Mouse (Mus musculus) adrenal gland, postnatal 14 days (tissue): ENCODE measurements around the gene Cul7. TPM values are rescaled to one million over a fixed set of nuclear protein-coding genes. Genes with fewer than 3 reads are reported as not detected.

ENCODE experiments used
- DNase-seq: peaks from one replicate; pipeline ENCODE4 v3.0.0; 2021; ENCODE audit warnings: mixed read lengths
- long read RNA-seq, 2 experiments: library from polyadenylated mRNA; stranded (forward); transcript quantifications; one replicate each; pipeline ENCODE4 v2.0.0; 2021
- total RNA-seq: library from RNA; stranded (reverse); gene quantifications from 2 replicates; pipeline ENCODE4 v1.2.3, GENCODE M21; 2021

Cul7 gene
- total RNA-seq, result 45.5 and 52.3 TPM in 2 replicates
- long read RNA-seq, experiment 1, full-length matches to known transcripts, result 3 of 4 reads
- long read RNA-seq, experiment 1, partial matches to known transcripts, result 1 of 4 reads
- long read RNA-seq, experiment 1, other reads (novel, unspliced or antisense), result 0 of 4 reads
- long read RNA-seq, experiment 2, full-length matches to known transcripts, result 3 of 11 reads
- long read RNA-seq, experiment 2, partial matches to known transcripts, result 6 of 11 reads
- long read RNA-seq, experiment 2, other reads (novel, unspliced or antisense), result 2 of 11 reads

- DNase-seq, result peak; percentile 96
These were observed at the start of gene Cul7 for GRCm38 (mm10) chr17:46650232-46651031. Gene Cul7, plus strand, starts transcription at chr17:46650337.

GRCm38 (mm10) chr17:46600569-46600968, 49.6 kb upstream of the Cul7 start:
- DNase-seq, result no peak

DNA sequence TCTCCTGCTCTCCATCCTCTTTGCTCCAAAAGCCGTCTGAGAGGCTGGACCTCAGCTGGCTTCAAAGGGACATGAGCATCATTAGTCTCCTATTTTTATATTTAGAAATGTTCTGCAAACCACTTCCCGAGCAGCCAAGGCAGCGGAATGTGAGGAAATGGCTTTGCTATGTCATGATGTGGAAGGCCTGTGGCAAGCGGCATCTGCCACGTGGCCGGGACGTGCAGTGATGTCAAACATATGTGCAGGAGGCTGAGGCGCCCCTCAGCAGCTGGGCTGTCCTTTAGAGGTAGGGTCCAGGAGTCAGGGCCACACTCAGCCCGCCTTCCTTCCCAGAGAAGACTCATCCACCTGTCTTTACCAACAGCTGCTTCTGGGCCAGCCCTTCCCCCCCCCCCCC, 47.9 kb upstream of the Cul7 start:
- no peak for DNase-seq

- no peak for DNase-seq
These were observed 46.9 kb upstream of the Cul7 start for GRCm38 (mm10) chr17:46603229-46603628.

DNA sequence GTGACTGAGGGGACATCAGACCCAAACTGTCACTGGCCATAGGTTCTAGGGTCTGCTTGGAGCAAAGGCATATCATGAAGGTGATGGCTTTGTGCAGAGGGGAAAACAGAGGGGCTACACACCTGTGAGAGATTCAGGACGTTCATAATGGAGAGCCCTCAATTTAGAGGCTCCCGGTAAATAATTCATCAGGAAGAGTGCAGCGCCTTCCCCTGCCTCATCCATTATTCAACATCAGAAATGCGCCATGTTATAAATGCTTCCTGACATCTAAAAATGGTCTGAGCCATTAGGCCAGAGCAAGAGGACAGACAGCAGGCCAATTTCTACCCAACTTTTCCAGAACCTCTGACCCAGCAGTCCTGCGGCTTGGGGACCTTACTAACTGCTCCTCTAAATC, 45.0 kb upstream of the Cul7 start:
- no peak for DNase-seq

DNA sequence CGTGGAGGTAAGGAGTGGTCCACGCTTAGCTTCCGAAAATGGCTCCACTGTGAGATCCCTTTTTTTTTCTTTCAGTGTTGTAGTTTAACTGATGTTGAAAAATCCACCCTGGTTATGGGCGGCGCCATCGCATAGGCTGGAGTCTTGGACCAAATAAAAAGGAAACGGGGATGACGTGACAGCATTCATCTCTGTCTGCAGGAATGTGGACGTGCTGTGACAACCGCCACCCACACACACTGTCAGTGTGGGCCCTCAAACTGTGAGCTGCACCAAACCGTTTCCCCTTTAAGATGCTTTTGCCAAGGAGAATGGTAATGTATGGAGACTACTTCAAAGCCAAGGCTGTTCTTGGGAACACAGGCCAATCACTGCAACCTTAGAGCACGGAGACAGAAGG, 44.1 kb upstream of the Cul7 start:
- DNase-seq, result no peak

DNA sequence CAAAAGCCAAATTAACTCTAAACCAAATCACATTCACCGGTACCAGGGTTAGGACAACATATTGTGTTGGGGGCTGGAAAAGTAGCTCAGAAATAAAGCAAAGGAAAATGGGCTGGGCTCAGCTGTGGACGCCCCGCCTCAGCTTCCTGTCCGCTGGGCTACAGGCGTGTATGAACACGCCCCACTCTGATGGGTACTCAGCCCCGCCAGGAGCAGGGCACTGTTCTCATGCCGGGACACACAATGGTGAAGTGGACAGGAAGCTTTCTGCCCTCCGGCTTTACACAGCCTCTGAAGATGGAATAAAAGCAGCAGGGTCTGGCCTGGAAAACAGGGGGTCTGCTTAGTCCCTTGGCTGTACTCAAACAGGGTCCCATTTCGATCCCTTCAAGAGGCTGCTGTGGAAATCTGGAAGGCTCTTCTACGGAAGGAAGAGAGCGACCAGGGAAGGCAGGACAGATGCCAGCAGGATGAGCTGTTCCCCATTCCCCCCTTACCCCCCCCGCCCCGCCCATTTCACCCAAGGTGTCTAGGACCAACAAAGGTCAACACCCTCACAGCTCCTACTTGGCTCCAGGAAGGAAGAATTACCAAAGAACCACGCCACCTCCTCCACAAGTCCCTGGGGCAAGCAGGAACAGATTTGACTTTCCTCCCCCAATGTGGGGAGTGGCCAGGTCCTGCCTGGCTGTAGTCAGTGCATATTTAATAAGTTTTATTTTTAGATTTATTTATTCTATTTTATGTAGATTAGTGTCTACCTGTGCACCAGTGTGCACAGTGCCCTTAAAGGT, 40.2 kb upstream of the Cul7 start:
- DNase-seq, result peak; percentile 50

DNA sequence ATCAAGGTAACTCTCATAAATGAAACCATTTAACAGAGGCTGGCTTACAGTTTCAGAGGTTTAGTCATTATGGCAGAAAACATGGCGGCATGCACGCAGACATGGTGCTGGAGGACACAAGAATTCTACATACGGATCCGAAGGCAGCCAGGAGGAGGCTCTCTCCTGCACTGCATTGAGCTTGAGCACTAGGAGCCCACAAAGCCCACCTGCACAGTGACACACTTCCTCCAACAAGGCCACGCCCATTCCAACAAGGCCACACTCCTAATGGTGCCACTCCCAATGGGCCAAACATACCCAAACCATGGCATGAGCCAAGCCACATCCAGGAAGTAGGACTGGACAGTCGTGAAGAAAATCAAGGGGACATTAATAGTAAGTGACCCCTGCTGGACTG, 38.8 kb upstream of the Cul7 start:
- DNase-seq, result no peak

- DNase-seq, result no peak
These were observed 37.9 kb upstream of the Cul7 start for GRCm38 (mm10) chr17:46612189-46612588.

DNA sequence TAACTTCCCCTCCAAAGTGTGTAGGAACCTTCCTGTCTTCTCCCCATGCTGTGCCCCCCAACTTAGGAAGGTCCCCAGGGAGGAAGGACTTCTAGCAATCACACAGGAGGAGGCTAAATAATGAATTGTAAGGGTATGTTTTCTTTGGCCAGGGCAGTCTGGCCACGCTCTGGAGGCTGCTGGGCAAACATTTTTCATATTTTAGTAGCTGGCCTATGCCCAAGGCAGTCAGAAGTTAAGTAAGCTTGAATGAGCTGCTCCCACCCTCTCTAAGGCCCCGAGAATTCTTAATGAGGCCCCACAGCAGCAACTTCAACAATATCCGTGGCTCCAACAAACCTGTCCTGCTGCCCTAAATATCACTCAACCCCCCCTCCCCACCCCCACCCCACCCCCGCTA, 37.3 kb upstream of the Cul7 start:
- DNase-seq, result peak; percentile 49

GRCm38 (mm10) chr17:46613229-46613628, 36.9 kb upstream of the Cul7 start:
- no peak for DNase-seq

DNA sequence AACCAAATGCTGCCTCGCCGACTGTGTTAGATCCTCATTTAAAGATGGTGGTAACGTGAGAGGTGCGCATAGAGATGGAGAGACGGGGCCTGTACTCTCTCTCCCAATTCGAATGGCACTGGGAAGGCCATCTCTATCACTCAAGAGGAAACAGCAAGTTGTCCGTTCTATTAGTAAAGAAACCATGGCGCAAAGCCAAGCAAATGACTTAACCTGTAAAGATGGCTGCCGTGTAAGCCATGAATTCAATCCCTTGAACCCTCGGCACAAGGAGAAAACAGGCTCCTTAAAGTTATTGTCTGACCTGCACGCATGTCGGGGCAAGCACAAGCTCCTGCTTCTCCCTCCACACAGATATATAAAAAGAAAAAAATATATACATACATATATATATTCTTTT, 32.3 kb upstream of the Cul7 start:
- no peak for DNase-seq

DNA sequence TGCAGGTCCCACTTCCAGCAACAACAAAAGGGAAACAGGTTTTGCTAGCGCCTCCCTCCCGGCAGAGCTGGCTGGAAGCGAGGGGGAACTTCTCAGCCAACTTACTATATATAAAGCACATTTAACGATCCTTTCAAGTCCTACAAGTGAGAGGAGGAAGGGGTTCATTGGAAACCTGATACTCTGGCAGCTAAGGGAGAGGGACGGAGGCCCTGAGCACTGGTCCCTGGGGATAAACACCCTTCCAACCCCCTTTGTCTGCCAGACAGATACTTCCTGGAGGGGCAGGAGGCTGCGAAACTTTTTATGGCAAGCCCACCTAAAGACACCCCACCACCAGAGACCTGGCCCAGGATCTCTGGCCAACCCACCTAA, 31.8 kb upstream of the Cul7 start:
- no peak for DNase-seq

DNA sequence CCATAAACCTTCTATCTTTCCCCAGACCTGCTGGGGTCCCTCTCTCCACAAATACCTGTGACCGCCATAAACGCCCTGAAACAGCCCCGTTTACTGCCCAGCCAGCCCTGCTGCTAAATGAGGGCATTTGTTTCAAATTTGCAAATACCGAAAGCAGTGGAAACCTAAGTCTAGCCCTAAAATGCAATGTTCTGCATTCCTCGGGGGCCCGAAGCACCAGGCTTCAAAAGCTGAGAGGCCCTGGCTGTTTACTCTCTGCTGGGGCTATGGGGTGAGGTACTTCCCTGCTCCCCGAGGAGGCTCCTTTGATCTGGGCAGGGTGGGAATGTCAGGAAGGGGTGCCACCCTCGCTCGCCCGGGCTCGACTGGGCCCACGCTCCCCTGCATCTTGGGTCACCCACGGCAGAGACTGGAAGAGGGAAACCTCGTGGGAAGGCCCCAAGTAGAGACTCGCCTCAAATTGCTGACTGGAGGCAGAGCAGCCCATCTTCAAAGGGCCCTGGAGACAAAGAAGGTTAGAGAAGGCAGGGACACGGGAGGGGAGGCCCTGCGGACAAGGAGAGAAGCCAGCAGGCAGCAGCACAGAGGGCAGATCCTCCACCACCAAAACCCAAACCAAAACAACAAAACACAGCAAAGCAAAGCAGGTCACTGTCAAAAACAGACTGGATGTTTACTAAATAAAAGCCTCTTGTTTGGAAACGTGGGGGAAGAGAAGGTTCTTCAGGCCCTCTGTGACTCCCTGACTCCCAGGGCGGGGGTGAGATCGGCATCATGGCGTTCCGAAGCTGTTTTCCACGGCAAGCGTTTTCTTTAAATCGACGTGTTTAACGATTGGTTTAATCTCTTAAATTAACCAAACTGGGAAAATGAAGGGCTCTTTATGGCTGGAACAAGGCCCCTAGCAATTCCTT, 31.1 kb upstream of the Cul7 start:
- DNase-seq, result no peak

GRCm38 (mm10) chr17:46619683-46620357, 30.3 kb upstream of the Cul7 start:
- DNase-seq, result no peak

- peak; percentile 78 for DNase-seq
These were observed 28.8 kb upstream of the Cul7 start for GRCm38 (mm10) chr17:46621324-46621723.

DNA sequence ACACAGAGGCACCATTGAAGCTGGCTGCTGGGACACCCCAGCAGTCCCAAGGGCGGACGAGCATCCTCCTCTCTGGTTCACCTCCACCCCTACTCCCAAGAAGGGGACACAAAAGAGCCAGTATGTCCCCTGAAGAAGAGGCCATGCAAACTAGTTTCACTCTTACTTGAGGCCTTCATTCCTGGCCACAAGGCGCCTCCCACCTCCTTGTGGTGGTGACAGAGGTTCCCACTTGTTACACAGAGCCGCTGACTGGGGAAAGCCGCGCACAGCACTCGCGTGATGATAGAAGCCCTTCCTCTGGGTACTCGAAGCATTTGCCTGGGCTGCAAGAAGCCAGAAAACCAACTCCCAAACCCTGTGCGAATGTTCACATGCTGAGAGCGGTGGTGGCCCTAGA, 27.9 kb upstream of the Cul7 start:
- DNase-seq, result no peak

GRCm38 (mm10) chr17:46623819-46624557, 26.1 kb upstream of the Cul7 start:
- no peak for DNase-seq

GRCm38 (mm10) chr17:46624598-46624997, 25.5 kb upstream of the Cul7 start:
- no peak for DNase-seq

DNA sequence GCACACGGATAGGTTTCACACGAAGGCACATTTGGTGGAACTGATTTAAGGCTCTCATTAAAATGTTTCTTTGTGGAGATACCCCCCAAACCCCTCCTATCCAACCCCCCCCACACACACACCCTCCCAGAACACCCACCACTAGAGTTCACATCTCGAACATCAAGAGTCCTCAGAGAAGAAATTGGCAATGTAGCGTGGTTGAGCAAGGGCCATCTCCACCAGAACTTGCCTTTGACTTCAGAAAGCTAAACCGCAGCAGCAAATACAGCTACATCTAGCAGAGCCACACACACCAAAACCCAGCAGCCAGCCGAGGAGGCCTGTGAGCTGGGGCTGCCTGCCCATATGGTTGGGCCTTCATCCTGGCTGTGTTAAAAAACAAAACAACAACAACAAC, 22.7 kb upstream of the Cul7 start:
- DNase-seq, result no peak

DNA sequence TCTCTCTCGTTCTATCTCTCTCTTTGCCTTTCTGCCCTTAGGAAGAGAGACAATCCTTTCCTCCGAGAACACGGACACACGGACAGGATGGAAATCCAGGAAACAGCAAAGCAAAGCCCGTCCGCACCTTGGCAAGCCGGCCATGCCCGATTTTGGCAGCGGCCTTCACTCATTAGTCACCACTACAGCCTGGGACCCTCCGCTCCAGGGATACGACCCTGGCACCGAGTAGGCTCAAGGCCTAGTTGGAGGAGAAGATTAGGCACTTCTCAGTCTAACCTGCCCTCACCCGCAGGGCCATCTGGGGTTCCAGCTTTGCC, 21.7 kb upstream of the Cul7 start:
- DNase-seq, result no peak
